Mouse (Mus musculus) bone marrow, adult 2 months (tissue): ENCODE measurements around the gene Mustn1.

Experiments
- CTCF ChIP-seq: fragments of 200-500 bp; IDR thresholded peaks from 2 replicates; pipeline ENCODE4 v1.5.1; 2011; ENCODE audit warnings: low read length, control low read depth; ENCODE audit not compliant: control insufficient read depth, insufficient read depth
- POLR2A ChIP-seq: fragments of 200-500 bp; IDR thresholded peaks from 2 replicates; pipeline ENCODE4 v1.6.1; 2011; ENCODE audit warnings: low read depth, mild to moderate bottlenecking, control low read depth, low read length, borderline replicate concordance; ENCODE audit not compliant: control insufficient read depth

DNA sequence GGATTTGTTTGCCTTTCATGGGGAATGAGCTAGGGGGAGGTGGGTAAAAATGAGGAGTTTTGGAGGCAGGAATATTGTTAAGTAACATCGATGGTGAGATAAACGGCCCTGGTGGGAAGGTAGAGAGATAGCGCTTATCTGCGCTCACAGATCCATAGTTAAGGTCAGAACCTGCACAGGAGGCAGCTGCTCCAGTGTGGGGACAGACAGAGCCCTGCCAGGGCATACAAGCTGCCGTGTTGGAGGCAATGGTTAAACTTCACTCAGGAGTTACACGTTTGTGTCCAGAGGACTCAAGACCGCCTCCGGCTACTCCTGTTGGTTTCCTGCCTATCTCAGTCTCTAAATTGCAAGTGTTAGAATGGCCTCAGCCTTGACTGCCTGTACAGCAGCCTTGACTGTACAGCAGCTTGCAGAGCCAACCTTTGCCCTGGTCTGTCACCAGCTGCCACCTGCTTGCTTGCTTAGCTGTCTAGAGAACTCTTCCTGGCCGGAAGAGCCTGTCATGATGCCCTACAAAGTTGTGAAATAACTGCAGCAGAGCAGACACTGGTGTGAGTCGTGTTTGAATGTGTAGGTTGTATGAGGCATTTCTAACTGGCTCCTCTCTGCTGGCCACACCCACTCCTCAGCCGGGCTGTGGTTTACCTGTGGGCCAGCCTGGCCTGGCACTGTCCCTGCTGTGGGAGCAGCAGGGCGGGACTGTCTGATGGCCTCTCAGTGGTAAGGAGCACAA, 3.7 kb upstream of the Mustn1 start:
- TF ChIP-seq POLR2A (no peak), CTCF (no peak)
